Comparison of ENCODE assay signal across 9 mouse cellular contexts in genomic region chr9:99799387-99800021, GRCm38 (mm10).
DNase-seq lines count a peak whose midpoint lies in the region; ATAC-seq lines count a peak whose summit lies in the region.
"Had no signal": no experiment of that assay in that cellular context is flagged by ENCODE, and none has a peak within 500 bp of the region (broad histone marks: within the 10 kb centered on the region; RNA-seq: fewer than 3 reads in every experiment).

No protein-coding gene starts in this region.

- peak overlapping the region; percentile 58 for H3K4me3 ChIP-seq in heart, embryonic 10.5 days
- peak overlapping the region; percentile 38 for H3K4me3 ChIP-seq in forebrain, embryonic 15.5 days
- peak overlapping the region; percentile 19 for H3K4me3 ChIP-seq in neural tube, embryonic 11.5 days (ENCODE audit: low read depth, low read length)
- H3K4me3 ChIP-seq: erythroblast, embryonic 14.5 days had no signal

- DNase-seq in heart, embryonic 10.5 days (ENCODE audit: low spot score): no peak
- DNase-seq in heart, adult 8-10 months (ENCODE audit: low spot score): no peak
- peak; percentile 38 for DNase-seq in brain, adult 2 months (ENCODE audit: low read depth, low spot score)
- peak; percentile 43 to 60 for DNase-seq in kidney, postnatal 4 days
- peak; percentile 74 for DNase-seq in neural tube, embryonic 11.5 days (ENCODE audit: low spot score)
- no peak for DNase-seq in urinary bladder, postnatal 14 days (ENCODE audit: low spot score)
- DNase-seq in urinary bladder, adult 2 months (ENCODE audit: low spot score): no peak

- H3K27me3 ChIP-seq in heart, embryonic 10.5 days (ENCODE audit: insufficient read depth, poor library complexity, severe bottlenecking): 0 out of 2 replicates have a peak, but pooled peaks cover 7% of the 10 kb centered on the region
- 0 out of 2 replicates have a peak, but pooled peaks cover 3% of the 10 kb centered on the region for H3K27me3 ChIP-seq in forebrain, embryonic 15.5 days
- no peaks in the 10 kb centered on the region for H3K27me3 ChIP-seq in neural tube, embryonic 11.5 days (ENCODE audit: control insufficient read depth, insufficient read depth, low read length)

- peaks cover 7% of the 10 kb centered on the region for H3K4me1 ChIP-seq in heart, embryonic 10.5 days
- peaks cover 30% of the 10 kb centered on the region for H3K4me1 ChIP-seq in forebrain, embryonic 15.5 days
- H3K4me1 ChIP-seq in neural tube, embryonic 11.5 days (ENCODE audit: control insufficient read depth, insufficient read depth, low read length): peaks cover 12% of the 10 kb centered on the region

- WGBS in heart, embryonic 10.5 days: 3% methylated on average over 16 of the region's 16 CpGs
- WGBS in forebrain, embryonic 15.5 days: 1% methylated on average over 16 of the region's 16 CpGs
- WGBS in neural tube, embryonic 11.5 days: 4% methylated on average over 16 of the region's 16 CpGs

- no peaks in the 10 kb centered on the region for H3K9me3 ChIP-seq in heart, embryonic 10.5 days
- H3K9me3 ChIP-seq in forebrain, embryonic 15.5 days: no peaks in the 10 kb centered on the region
- H3K9me3 ChIP-seq in neural tube, embryonic 11.5 days (ENCODE audit: control insufficient read depth, low read length): no peaks in the 10 kb centered on the region

- H3K9ac ChIP-seq in forebrain, embryonic 15.5 days (replicated peaks): peak overlapping the region; percentile 42
- peak overlapping the region; percentile 41 for H3K9ac ChIP-seq in neural tube, embryonic 11.5 days (ENCODE audit: low read length)

- H3K36me3 ChIP-seq in heart, embryonic 10.5 days: no peaks in the 10 kb centered on the region
- no peaks in the 10 kb centered on the region for H3K36me3 ChIP-seq in forebrain, embryonic 15.5 days
- H3K36me3 ChIP-seq in neural tube, embryonic 11.5 days (ENCODE audit: control insufficient read depth, insufficient read depth, low read length): no peaks in the 10 kb centered on the region

- peak; percentile 90 for ATAC-seq in forebrain, embryonic 15.5 days (replicated peaks)
- ATAC-seq in neural tube, embryonic 11.5 days (ENCODE audit: insufficient read depth, low FRiP score, low TSS enrichment): peak; percentile 85

- H3K27ac ChIP-seq in heart, embryonic 10.5 days: peak overlapping the region; percentile 62
- peak overlapping the region; percentile 53 for H3K27ac ChIP-seq in forebrain, embryonic 15.5 days (replicated peaks)
- H3K27ac ChIP-seq in neural tube, embryonic 11.5 days (ENCODE audit: low read depth, low read length): peak overlapping the region; percentile 60

- peak overlapping the region; percentile 63 for H3K4me2 ChIP-seq in forebrain, embryonic 15.5 days (replicated peaks)
- peak overlapping the region; percentile 55 for H3K4me2 ChIP-seq in neural tube, embryonic 11.5 days (ENCODE audit: low read depth)

Comparison
In these comparisons a context has a peak if more than half of its experiments do, and no peak if none do; other contexts are left out.
1. DNase-seq: peak in brain, adult 2 months (single experiment), kidney, postnatal 4 days (2 of 2) and neural tube, embryonic 11.5 days (single experiment); none in heart, embryonic 10.5 days (single experiment), heart, adult 8-10 months (single experiment), urinary bladder, postnatal 14 days (single experiment) and urinary bladder, adult 2 months (single experiment).
2. Peak in every context shown above with its lines, with median percentiles within 50 percentile points of each other: H3K27ac ChIP-seq and H3K4me3 ChIP-seq.